Mouse (Mus musculus): Measurements from ENCODE around the gene Ppp3r1.

DNA sequence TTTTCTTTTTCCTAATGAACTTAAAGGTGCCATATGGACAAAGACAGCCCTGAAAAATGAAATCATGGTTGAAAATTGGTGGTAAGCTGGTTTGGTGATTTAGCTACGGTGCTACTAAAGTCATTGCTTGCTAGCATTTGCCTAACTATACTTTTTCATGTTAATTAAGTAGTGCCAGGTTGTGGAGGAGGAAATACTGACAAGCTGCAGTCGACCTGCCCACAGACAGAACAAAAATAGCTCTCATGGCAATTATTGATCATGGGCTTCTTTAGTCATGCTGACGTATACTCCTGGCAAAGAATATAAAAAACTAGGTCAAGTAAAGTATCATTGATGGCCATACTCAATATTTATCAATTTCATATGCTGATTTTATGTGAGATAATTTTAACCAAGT lies 56.4 kb downstream of the Ppp3r1 start:
- TF ChIP-seq CTCF (conservative IDR thresholded peaks at IDR 0.05; ENCODE audit: low read length) = no peak
- TF ChIP-seq NANOG (IDR thresholded peaks at IDR 0.05; ENCODE audit: borderline replicate concordance, low read length) = no peak
